Mouse (Mus musculus): Measurements from ENCODE around the gene Kdsr.

Kdsr gene

GRCm38 (mm10) chr1:106695649-106696048 lies 63.9 kb downstream of the Kdsr start:
- no peak for ATAC-seq (ENCODE audit: low TSS enrichment)

GRCm38 (mm10) chr1:106694316-106694715 lies 65.2 kb downstream of the Kdsr start:
- no peak for ATAC-seq (ENCODE audit: low TSS enrichment)

DNA sequence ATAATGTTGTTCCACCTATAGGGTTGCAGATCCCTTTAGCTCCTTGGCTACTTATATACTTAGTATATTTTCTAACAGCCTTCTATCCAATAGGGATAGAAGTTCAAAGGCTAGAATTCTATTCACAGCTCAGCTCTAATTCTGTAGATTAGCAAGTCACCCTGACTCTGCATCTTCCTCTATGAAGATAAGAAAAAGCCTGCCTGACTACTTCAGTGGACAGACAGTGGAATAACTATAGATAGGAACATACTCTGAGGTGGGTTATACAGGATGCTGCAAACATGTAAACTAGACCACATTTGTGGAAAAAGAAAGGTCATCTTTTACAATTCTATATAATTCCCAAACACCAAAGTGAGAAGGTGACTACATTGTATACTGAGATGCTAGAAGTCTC lies 66.9 kb downstream of the Kdsr start:
- no peak for ATAC-seq (ENCODE audit: low TSS enrichment)

DNA sequence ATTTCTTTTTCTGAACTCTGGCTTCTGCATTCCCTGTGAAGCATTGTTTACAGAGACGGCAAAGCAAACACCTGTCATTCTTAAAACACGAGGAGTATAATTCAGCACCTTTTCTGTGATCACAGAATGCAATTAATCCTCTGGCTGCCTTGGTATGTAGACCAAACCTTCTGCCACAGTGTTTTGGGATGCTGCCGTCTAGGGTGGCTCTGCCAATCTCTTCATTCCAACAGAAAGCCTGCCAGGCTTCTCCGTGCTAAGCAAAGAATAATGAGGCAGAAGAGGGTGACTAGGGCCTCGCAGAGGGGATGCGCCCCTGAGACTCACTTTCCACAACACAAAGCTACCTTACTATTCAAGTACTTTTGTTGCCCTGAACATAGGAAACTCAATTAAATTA lies 68.6 kb downstream of the Kdsr start:
- ATAC-seq (ENCODE audit: low TSS enrichment): no peak

DNA sequence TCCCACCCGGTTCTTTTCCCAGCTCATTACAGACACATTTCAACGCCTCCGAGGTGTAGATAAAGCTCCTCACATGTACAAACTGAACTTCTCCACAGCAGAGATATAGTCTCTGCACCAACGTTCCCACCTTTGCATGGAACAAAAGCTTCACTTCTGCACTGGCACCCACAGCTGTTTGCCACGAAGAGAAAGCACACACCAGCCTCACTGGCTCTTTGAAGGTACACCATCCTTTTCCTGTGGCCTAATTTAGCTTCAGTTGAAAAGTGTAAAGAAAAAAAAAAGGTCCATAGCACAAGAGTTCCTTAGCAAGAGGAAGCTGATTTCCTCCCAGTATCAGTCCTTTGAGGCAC lies 71.4 kb downstream of the Kdsr start:
- peak; percentile 62; the same call in 1 of the 2 replicates for ATAC-seq (ENCODE audit: low TSS enrichment)

DNA sequence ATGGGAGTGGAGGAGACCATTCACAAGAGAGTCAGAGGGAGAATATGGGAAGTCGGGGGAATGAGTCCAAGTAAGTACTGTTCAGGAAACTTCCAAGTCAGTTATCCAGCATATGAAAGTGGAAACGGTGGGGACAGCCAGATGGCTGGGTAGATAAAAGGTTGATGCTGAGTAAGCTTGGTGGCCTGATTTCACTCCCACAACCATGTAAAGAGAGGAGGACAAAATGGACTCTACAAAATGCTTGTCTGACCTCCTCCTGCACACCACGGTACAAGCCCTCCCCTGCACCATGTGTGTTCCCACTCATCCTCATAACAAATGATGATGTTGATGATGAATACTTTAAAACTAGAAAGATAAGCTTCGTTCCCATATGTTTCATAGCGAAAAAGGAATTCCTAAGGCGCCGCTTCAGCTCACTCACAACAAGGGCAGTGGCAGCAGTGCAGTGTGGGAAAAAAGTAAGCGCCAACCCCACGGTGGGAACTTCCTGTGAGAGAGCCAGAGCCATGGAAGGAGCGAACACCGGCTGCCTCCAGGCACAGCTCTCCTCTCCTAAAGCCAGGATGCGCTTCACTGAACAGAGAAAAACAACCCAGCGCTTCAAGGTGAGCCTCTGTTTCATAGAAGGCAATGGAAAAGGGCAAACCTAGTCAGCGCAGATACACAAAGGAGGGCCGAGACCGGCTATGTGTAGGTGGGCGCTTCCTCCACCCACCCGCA lies 71.9 kb downstream of the Kdsr start:
- peak; percentile 87 for ATAC-seq (ENCODE audit: low TSS enrichment)

DNA sequence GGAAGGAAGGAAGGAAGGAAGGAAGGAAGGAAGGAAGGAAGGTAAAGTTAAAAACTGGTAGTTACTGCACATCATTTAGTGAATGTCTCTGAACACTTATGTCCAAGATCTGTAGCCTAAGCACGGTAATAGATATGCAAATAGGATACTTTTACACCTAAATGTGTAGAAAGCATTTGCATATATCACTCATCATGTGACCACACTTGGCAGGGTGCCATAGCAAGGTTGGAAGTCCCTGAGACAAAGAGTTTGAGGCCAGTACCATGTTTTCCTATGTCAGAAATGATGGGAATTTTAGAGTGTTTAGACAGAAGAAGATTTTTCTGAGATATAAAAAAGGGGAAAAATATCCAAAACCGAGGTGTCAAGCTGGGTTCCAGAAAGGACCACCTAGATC lies 73.8 kb downstream of the Kdsr start:
- no peak for ATAC-seq (ENCODE audit: low TSS enrichment)

- no peak for ATAC-seq (ENCODE audit: low TSS enrichment)
Observed at GRCm38 (mm10) chr1:106684546-106684945, 75.0 kb downstream of the Kdsr start.

DNA sequence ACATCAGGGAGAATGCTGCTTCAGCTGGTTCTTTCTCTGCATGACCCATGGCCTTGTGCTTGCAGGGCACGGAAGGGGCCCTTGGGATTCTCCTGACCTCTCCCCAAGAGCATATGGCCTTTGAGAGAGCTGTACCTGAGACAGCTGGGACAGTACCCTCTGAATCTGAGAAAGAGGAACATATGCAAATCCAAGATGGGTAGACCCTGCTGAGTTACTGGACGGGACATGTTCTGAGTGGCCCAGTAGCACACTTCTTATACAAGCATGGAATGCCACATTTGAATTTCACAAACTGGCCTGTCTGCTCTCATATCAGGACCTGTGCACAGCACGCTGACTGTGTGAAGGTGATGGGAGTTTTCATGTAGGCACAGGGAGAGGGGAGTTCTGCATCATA lies 76.7 kb downstream of the Kdsr start:
- no peak for ATAC-seq (ENCODE audit: low TSS enrichment)

DNA sequence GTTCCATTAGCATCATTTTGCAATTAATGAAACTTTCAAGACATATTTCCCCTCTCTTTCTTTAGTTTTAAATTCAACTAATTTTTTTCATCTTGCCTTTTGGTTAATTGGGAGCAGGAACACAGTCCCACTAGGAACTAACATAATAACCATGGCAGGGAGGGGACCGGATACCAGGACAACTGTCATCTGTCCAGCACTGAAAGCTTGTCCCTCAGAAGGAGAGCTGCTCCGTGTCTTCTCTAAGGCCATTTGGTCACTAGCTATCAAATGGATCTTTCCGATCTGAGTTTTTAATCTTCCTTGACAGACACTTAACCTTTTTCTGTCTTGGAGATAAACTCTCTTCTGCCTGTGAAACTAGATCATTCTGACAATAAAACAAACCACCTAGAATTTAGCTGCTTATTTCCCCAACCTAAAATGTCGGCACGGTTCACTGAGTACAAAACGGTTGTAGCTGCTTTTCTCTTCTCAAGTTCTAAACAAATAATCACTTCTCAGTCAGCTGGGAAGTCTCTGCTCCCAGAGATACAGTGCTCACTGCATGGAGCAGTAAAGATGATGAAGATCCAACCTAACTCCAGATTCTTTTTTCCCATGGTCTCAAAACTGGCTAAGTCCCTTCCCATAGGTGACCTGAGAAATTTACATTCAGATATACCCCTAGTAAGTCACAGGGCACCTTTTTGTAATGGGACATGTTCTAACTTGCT lies 79.6 kb downstream of the Kdsr start:
- ATAC-seq (ENCODE audit: low TSS enrichment): no peak

GRCm38 (mm10) chr1:106678060-106678478 lies 81.5 kb downstream of the Kdsr start:
- ATAC-seq (ENCODE audit: low TSS enrichment): no peak
